Mouse (Mus musculus): ENCODE results near the gene Gm36176. TPM values are rescaled to one million over a fixed set of nuclear protein-coding genes. Genes with fewer than 3 reads are reported as not detected.

The Gm36176 gene
- total RNA-seq, 2 experiments from 2014 or later = not detected

DNA sequence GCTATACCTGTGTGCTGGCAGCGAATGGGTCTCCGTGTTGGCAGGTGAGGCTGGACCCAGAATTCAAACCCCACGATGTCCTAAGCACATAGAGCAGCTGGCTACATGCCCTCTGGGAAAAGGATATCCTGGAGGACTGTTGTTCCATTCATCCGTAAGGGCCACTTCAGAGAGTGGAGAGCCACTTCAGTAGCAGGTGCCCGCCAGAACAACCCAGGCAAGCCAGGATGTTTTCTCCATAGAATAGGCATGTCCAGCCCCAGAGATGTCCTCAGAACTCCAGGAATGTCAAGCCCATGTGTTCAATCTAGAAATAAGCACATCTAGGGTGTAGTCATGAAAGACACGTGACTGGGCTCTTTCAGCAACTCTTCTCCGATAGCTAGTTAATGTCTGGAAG, 23.0 kb downstream of the Gm36176 start:
- intact Hi-C loops (cut with DNase I) = no loop called here
- no peak for DNase-seq (ENCODE audit: low spot score in 2 of 2)

DNA sequence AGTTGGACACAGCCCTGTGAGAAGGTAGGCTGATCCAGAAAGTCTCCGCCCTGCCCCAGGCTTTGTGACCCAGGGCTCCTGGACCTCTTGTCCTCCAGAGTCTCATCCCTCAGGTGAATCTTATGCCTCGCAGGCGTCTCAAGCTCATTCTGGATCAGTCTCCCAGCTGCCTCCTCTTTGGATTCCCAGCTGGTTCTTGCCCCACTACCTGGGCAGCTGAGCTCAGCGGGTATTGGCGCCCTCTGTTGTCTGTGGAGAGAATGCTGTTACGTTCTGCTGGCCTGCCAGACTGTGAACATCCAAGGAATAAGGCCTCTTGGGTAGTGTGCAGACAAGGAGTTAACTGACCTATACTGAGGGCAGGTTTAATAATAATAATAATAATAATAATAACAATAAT, 32.4 kb downstream of the Gm36176 start:
- intact Hi-C loops (cut with DNase I) = loop anchor here (2.0 kb wide), 1 partner anchor 250 kb away; no protein-coding TSS in a partner anchor
- DNase-seq (ENCODE audit: low spot score in 2 of 2) = peak; percentile 47 to 52

DNA sequence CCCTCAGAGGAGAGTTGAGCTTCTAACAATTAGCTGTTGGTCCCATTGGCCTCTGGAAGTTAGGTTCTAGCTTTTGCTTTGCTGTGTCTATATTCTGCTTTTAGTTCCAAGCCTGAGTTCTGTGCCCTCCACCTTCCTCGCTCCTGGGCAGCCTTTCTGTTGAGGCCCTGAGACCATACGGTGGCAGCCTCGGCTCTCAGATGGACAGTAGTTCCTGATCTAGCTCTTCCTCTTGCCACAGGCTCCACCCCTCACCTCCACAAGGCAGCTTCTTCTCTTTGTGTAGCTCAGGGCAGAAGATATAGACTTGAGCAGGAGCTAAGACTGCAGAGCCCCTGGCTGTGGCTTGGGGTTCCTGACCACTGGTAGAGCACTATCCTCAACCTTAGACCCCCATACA, 33.7 kb downstream of the Gm36176 start:
- intact Hi-C loops (cut with DNase I) = no loop called here
- no peak for DNase-seq (ENCODE audit: low spot score in 2 of 2)

DNA sequence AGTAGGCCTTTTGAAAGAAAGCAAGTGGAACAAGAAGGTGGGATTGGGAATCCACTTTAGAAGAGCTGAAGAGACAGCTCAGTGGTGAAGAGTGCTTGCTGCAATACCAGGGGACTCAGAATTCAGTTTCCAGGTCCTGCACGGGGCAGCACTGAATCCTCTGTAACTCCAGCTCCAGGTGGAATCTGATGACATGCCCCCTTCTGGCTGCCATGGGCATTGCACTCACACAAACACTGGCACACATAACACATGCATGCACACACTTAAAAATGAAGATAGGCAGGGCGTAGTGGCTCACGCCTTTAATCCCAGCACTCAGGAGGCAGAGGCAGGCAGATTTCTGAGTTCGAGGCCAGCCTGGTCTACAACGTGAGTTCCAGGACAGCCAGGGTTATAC, 36.0 kb downstream of the Gm36176 start:
- intact Hi-C loops (cut with DNase I) = no loop called here

GRCm38 (mm10) chr10:77886007-77886747, 39.6 kb downstream of the Gm36176 start:
- no peak for DNase-seq (ENCODE audit: low spot score in 2 of 2)
- intact Hi-C loops (cut with DNase I) = no loop called here

More for the DNA sequence above, 36.0 kb downstream of the Gm36176 start:
- no peak for DNase-seq (ENCODE audit: low spot score in 2 of 2)

DNA sequence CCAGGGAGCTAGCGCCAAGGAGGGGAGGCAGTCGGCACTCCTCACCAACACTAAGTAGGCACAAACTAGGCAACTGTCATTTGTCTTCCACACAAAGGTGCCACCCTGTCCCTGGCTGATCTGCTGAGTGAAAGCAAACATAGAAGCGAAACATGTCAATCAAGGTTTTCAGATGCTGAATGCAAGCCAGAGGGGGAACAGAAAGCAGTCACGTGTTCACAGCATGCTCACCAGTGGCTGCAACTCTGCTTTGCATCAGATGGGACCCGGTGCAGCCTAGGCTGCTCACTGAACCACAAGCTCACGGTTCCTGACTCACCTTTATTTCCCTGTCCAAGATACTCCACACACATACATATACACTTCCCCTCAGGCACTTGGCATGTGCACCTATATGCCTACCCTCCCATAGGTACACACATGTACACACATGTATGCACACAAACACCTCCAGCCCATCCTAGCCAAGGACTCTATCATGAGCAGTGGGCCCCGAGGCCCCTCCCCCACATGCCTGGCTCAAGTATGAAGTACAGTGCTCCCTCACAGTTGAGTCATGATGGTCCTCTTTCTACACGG, 44.5 kb downstream of the Gm36176 start:
- no peak for DNase-seq (ENCODE audit: low spot score in 2 of 2)
- intact Hi-C loops (cut with DNase I) = no loop called here

DNA sequence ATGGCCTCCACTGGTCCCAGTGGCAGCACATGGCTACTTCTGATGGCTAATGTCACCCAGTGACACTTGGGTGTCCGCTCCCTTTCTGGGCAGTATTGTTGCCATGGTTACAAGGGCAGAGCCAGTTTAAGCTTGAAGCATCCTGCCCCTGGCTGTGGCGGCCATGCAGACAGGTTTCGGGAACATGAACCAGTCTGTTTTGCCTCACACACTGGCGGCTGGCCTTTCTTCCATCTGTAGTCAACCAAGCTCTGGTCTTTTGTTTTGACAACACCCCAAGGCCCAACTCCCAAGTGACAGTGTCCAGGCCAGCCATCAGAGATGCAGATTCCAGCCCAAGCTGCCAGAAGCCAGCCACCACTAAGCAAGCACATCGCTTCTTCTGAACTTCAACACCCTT, 49.0 kb downstream of the Gm36176 start:
- intact Hi-C loops (cut with DNase I) = no loop called here
- no peak for DNase-seq (ENCODE audit: low spot score in 2 of 2)

Other genes with a start within 250 kb of the Gm36176 start
- gene Sumo3, start 240.7 kb upstream of the Gm36176 start, total RNA-seq (2021) = 100 to 1,000 TPM; 140 to 168 TPM
- gene Gm49325, start 240.6 kb upstream of the Gm36176 start, total RNA-seq (2021) = 10 to 100 TPM in 1 of 2 experiments, 1 to 10 TPM in 1; 9.8 to 18.2 TPM
- gene Ube2g2, start 224.5 kb upstream of the Gm36176 start, total RNA-seq (2021) = 10 to 100 TPM; 46.2 to 46.4 TPM
- gene Tspear, start 160.2 kb upstream of the Gm36176 start, total RNA-seq (2021) = under 1 TPM in 1 of 2 experiments, not detected in 1; 0.25 TPM
- not detected for gene Gm19402, start 156.0 kb upstream of the Gm36176 start, total RNA-seq (2021)
- not detected for gene Gm9508, start 149.6 kb upstream of the Gm36176 start, total RNA-seq (2021)
- not detected for gene Gm10272, start 140.2 kb upstream of the Gm36176 start, total RNA-seq (2021)
- gene Gm10024, start 135.3 kb upstream of the Gm36176 start, total RNA-seq (2021) = not detected
- gene Gm10142, start 131.0 kb upstream of the Gm36176 start, total RNA-seq (2021) = not detected
- gene Krtap12-1, start 126.2 kb upstream of the Gm36176 start, total RNA-seq (2021) = not detected
- gene Gm10100, start 120.3 kb upstream of the Gm36176 start, total RNA-seq (2021) = not detected
- not detected for gene Gm18596, start 104.2 kb upstream of the Gm36176 start, total RNA-seq (2021)
- gene Gm9736, start 95.4 kb upstream of the Gm36176 start, total RNA-seq (2021) = not detected
- not detected for gene Gm3233, start 87.1 kb upstream of the Gm36176 start, total RNA-seq (2021)
- not detected for gene Gm3238, start 75.5 kb upstream of the Gm36176 start, total RNA-seq (2021)
- gene Gm7138, start 69.9 kb upstream of the Gm36176 start, total RNA-seq (2021) = not detected
- not detected for gene Gm3250, start 64.3 kb upstream of the Gm36176 start, total RNA-seq (2021)
- not detected for gene Gm7137, start 58.6 kb upstream of the Gm36176 start, total RNA-seq (2021)
- not detected for gene Gm9639, start 51.7 kb upstream of the Gm36176 start, total RNA-seq (2021)
- not detected for gene Gm19668, start 47.7 kb upstream of the Gm36176 start, total RNA-seq (2021)
- gene Gm9507, start 35.0 kb upstream of the Gm36176 start, total RNA-seq (2021) = not detected
- not detected for gene Gm2696, start 32.1 kb upstream of the Gm36176 start, total RNA-seq (2021)
- not detected for gene Krtap10-4, start 19.7 kb upstream of the Gm36176 start, total RNA-seq (2021)
- gene Krtap10-10, start 10.9 kb upstream of the Gm36176 start, total RNA-seq (2021) = not detected
- gene Gm10318, start 6.1 kb downstream of the Gm36176 start, total RNA-seq (2021) = not detected
- not detected for gene Gm3285, start 15.2 kb downstream of the Gm36176 start, total RNA-seq (2021)
- 10 to 100 TPM; 11.7 to 12.6 TPM for gene Lrrc3, start 55.7 kb downstream of the Gm36176 start, total RNA-seq (2021)
- gene Trpm2, start 123.8 kb downstream of the Gm36176 start, total RNA-seq (2021) = 10 to 100 TPM; 40.4 to 44.2 TPM
- gene 1810043G02Rik, start 131.7 kb downstream of the Gm36176 start, total RNA-seq (2021) = 10 to 100 TPM; 32.7 to 38.1 TPM
- gene Pfkl, start 163.3 kb downstream of the Gm36176 start, total RNA-seq (2021) = 100 to 1,000 TPM; 149 to 153 TPM
- not detected for gene Dnmt3l, start 195.1 kb downstream of the Gm36176 start, total RNA-seq (2021)
- gene Aire, start 196.8 kb downstream of the Gm36176 start, total RNA-seq (2021) = under 1 TPM in 1 of 2 experiments, not detected in 1; 0.25 TPM
- gene Icosl, start 222.5 kb downstream of the Gm36176 start, total RNA-seq (2021) = 1 to 10 TPM; 1.9 to 2.2 TPM